ENCODE assay signal across 14 mouse cellular contexts in genomic region chr13:73009547-73010475, GRCm38 (mm10).
A peak's percentile ranks its signal among the peaks of the same experiment; 100 is the strongest.
DNase-seq lines count a peak whose midpoint lies in the region; ATAC-seq lines count a peak whose summit lies in the region.
"Had no signal": no experiment of that assay in that cellular context is flagged by ENCODE, and none has a peak within 500 bp of the region (broad histone marks: within the 10 kb centered on the region; RNA-seq: fewer than 3 reads in every experiment).

No protein-coding gene starts in this region.

- no peaks in the 10 kb centered on the region for H3K27me3 ChIP-seq in embryonic facial prominence, embryonic 14.5 days (replicated peaks; ENCODE audit: control insufficient read depth, insufficient read depth, low read length)
- peaks cover 17% of the 10 kb centered on the region; the same call in 1 of the 2 replicates for H3K27me3 ChIP-seq in embryonic facial prominence, embryonic 10.5 days (replicated peaks; ENCODE audit: low read depth, poor library complexity, severe bottlenecking)
- H3K27me3 ChIP-seq in limb, embryonic 12.5 days: peaks cover 8% of the 10 kb centered on the region
- no peaks in the 10 kb centered on the region for H3K27me3 ChIP-seq in limb, embryonic 10.5 days (ENCODE audit: low read depth, poor library complexity, severe bottlenecking)
- peaks cover 4% of the 10 kb centered on the region for H3K27me3 ChIP-seq in hindbrain, embryonic 14.5 days (ENCODE audit: control insufficient read depth, insufficient read depth, low read length)
- peaks cover 4% of the 10 kb centered on the region; the same call in 1 of the 2 replicates for H3K27me3 ChIP-seq in midbrain, embryonic 16.5 days (ENCODE audit: control insufficient read depth, insufficient read depth, low read depth, low read length)
- H3K27me3 ChIP-seq: forebrain, embryonic 15.5 days; lung, embryonic 15.5 days had no signal

- no peaks in the 10 kb centered on the region for H3K36me3 ChIP-seq in embryonic facial prominence, embryonic 14.5 days (ENCODE audit: control insufficient read depth, insufficient read depth, low read length)
- no peaks in the 10 kb centered on the region for H3K36me3 ChIP-seq in embryonic facial prominence, embryonic 10.5 days (replicated peaks)
- H3K36me3 ChIP-seq in limb, embryonic 12.5 days: no peaks in the 10 kb centered on the region
- no peaks in the 10 kb centered on the region for H3K36me3 ChIP-seq in limb, embryonic 10.5 days
- H3K36me3 ChIP-seq in hindbrain, embryonic 14.5 days (replicated peaks; ENCODE audit: control insufficient read depth, insufficient read depth): no peaks in the 10 kb centered on the region
- no peaks in the 10 kb centered on the region for H3K36me3 ChIP-seq in midbrain, embryonic 16.5 days (ENCODE audit: control insufficient read depth, insufficient read depth, low read length)
- H3K36me3 ChIP-seq: embryonic facial prominence, embryonic 13.5 days; forebrain, embryonic 15.5 days; lung, embryonic 15.5 days had no signal

- H3K4me2 ChIP-seq in embryonic facial prominence, embryonic 14.5 days (ENCODE audit: low read depth, low read length): peak overlapping the region; percentile 27; the same call in 1 of the 2 replicates
- H3K4me2 ChIP-seq in limb, embryonic 12.5 days: peak overlapping the region; percentile 45
- H3K4me2 ChIP-seq in hindbrain, embryonic 14.5 days (replicated peaks): peak overlapping the region; percentile 45
- peak overlapping the region; percentile 35 for H3K4me2 ChIP-seq in midbrain, embryonic 16.5 days (ENCODE audit: low read length)
- H3K4me2 ChIP-seq: embryonic facial prominence, embryonic 13.5 days; forebrain, embryonic 15.5 days; lung, embryonic 15.5 days had no signal

- DNase-seq in embryonic facial prominence, embryonic 14.5 days (ENCODE audit: low spot score): no peak
- no peak for DNase-seq in embryonic facial prominence, embryonic 10.5 days (ENCODE audit: low spot score)
- no peak for DNase-seq in limb, embryonic 10.5 days (ENCODE audit: low spot score)
- DNase-seq in hindbrain, embryonic 14.5 days (ENCODE audit: low spot score): no peak
- DNase-seq in left cerebral cortex, postnatal 25 days (ENCODE audit: low spot score in 2 of 2): no peak
- no peak for DNase-seq in right cerebral cortex, adult 18-20 months
- DNase-seq: adrenal gland, postnatal 10 days; kidney, adult 2 months; liver had no signal

- no peaks in the 10 kb centered on the region for H3K4me1 ChIP-seq in embryonic facial prominence, embryonic 14.5 days (ENCODE audit: control insufficient read depth, insufficient read depth, low read length)
- H3K4me1 ChIP-seq in embryonic facial prominence, embryonic 10.5 days: peaks cover 3% of the 10 kb centered on the region; the same call in 1 of the 2 replicates
- peaks cover 13% of the 10 kb centered on the region for H3K4me1 ChIP-seq in limb, embryonic 12.5 days (replicated peaks)
- H3K4me1 ChIP-seq in limb, embryonic 10.5 days: peaks cover 9% of the 10 kb centered on the region; the same call in 1 of the 2 replicates
- H3K4me1 ChIP-seq in hindbrain, embryonic 14.5 days (replicated peaks; ENCODE audit: control insufficient read depth, insufficient read depth, low read length): peaks cover 7% of the 10 kb centered on the region
- H3K4me1 ChIP-seq in midbrain, embryonic 16.5 days (ENCODE audit: control insufficient read depth, insufficient read depth, low read length): peaks cover 11% of the 10 kb centered on the region; the same call in 1 of the 2 replicates
- H3K4me1 ChIP-seq: forebrain, embryonic 15.5 days; lung, embryonic 15.5 days had no signal

- ATAC-seq in embryonic facial prominence, embryonic 14.5 days (ENCODE audit: low read depth): no peak
- no peak for ATAC-seq in limb, embryonic 12.5 days (ENCODE audit: insufficient number of reproducible peaks, insufficient read depth, low FRiP score, low TSS enrichment, low read depth)
- ATAC-seq in hindbrain, embryonic 14.5 days (ENCODE audit: low FRiP score): 0 out of 2 replicates have a peak, but pooled peaks have one; percentile 51
- ATAC-seq in midbrain, embryonic 16.5 days: peak; percentile 66
- ATAC-seq: forebrain, embryonic 15.5 days had no signal

- H3K9me3 ChIP-seq in embryonic facial prominence, embryonic 14.5 days (ENCODE audit: control insufficient read depth, low read length): no peaks in the 10 kb centered on the region
- no peaks in the 10 kb centered on the region for H3K9me3 ChIP-seq in embryonic facial prominence, embryonic 10.5 days
- no peaks in the 10 kb centered on the region for H3K9me3 ChIP-seq in limb, embryonic 12.5 days
- H3K9me3 ChIP-seq in limb, embryonic 10.5 days (replicated peaks): no peaks in the 10 kb centered on the region
- H3K9me3 ChIP-seq in hindbrain, embryonic 14.5 days (ENCODE audit: control insufficient read depth, low read length): no peaks in the 10 kb centered on the region
- H3K9me3 ChIP-seq in midbrain, embryonic 16.5 days (replicated peaks; ENCODE audit: control insufficient read depth, low read length, poor library complexity, severe bottlenecking): no peaks in the 10 kb centered on the region
- H3K9me3 ChIP-seq: embryonic facial prominence, embryonic 13.5 days; forebrain, embryonic 15.5 days; lung, embryonic 15.5 days had no signal

- H3K27ac ChIP-seq in embryonic facial prominence, embryonic 14.5 days (replicated peaks; ENCODE audit: low read depth, low read length): no peak overlapping the region
- no peak overlapping the region for H3K27ac ChIP-seq in embryonic facial prominence, embryonic 10.5 days (replicated peaks)
- no peak overlapping the region for H3K27ac ChIP-seq in limb, embryonic 12.5 days
- H3K27ac ChIP-seq in limb, embryonic 10.5 days: no peak overlapping the region
- no peak overlapping the region for H3K27ac ChIP-seq in hindbrain, embryonic 14.5 days
- H3K27ac ChIP-seq in midbrain, embryonic 16.5 days (ENCODE audit: low read length): no peak overlapping the region
- H3K27ac ChIP-seq: embryonic facial prominence, embryonic 13.5 days; forebrain, embryonic 15.5 days; lung, embryonic 15.5 days had no signal

- no peak overlapping the region for H3K9ac ChIP-seq in embryonic facial prominence, embryonic 14.5 days (ENCODE audit: low read depth, low read length)
- H3K9ac ChIP-seq in limb, embryonic 12.5 days (replicated peaks): no peak overlapping the region
- H3K9ac ChIP-seq in hindbrain, embryonic 14.5 days: peak overlapping the region; percentile 10; the same call in 1 of the 2 replicates
- 0 out of 2 replicates have a peak overlapping the region, but pooled peaks have one; percentile 18 for H3K9ac ChIP-seq in midbrain, embryonic 16.5 days (ENCODE audit: low read depth, low read length)
- H3K9ac ChIP-seq: embryonic facial prominence, embryonic 13.5 days; forebrain, embryonic 15.5 days; lung, embryonic 15.5 days had no signal

- intact Hi-C loops in left cerebral cortex, postnatal 25 days (cut with DNase I): no loop called here

- WGBS in embryonic facial prominence, embryonic 14.5 days: 87% methylated on average over 15 of the region's 15 CpGs
- WGBS in embryonic facial prominence, embryonic 10.5 days: 85% methylated on average over 15 of the region's 15 CpGs
- 76% methylated on average over 15 of the region's 15 CpGs for WGBS in limb, embryonic 12.5 days
- WGBS in limb, embryonic 10.5 days: 86% methylated on average over 15 of the region's 15 CpGs
- 79% methylated on average over 15 of the region's 15 CpGs for WGBS in hindbrain, embryonic 14.5 days
- 77% methylated on average over 15 of the region's 15 CpGs for WGBS in midbrain, embryonic 16.5 days

- H3K4me3 ChIP-seq in embryonic facial prominence, embryonic 14.5 days (ENCODE audit: low read depth, low read length): no peak overlapping the region
- no peak overlapping the region for H3K4me3 ChIP-seq in embryonic facial prominence, embryonic 10.5 days
- H3K4me3 ChIP-seq in limb, embryonic 12.5 days (replicated peaks): no peak overlapping the region
- H3K4me3 ChIP-seq in limb, embryonic 10.5 days: no peak overlapping the region
- no peak overlapping the region for H3K4me3 ChIP-seq in hindbrain, embryonic 14.5 days (replicated peaks; ENCODE audit: low read length)
- peak overlapping the region; percentile 12; the same call in 1 of the 2 replicates for H3K4me3 ChIP-seq in midbrain, embryonic 16.5 days (ENCODE audit: low read depth, low read length)
- H3K4me3 ChIP-seq: embryonic facial prominence, embryonic 13.5 days; forebrain, embryonic 15.5 days; lung, embryonic 15.5 days had no signal

Comparison
In these comparisons a context has a peak if more than half of its experiments do, and no peak if none do; other contexts are left out.
1. ATAC-seq: peak in hindbrain, embryonic 14.5 days (single experiment) and midbrain, embryonic 16.5 days (single experiment); none in embryonic facial prominence, embryonic 14.5 days (single experiment) and limb, embryonic 12.5 days (single experiment).
2. H3K9ac ChIP-seq: peak in hindbrain, embryonic 14.5 days (single experiment) and midbrain, embryonic 16.5 days (single experiment); none in embryonic facial prominence, embryonic 14.5 days (single experiment) and limb, embryonic 12.5 days (single experiment).
3. Peak in every context shown above with its lines, with median percentiles within 50 percentile points of each other: H3K4me2 ChIP-seq.